9 mouse cellular contexts compared by ENCODE assay signal in genomic region chr11:96956009-96956724, GRCm38 (mm10). TPM values are rescaled to one million over a fixed set of nuclear protein-coding genes. Genes with fewer than 3 reads are reported as not detected.
DNase-seq lines count a peak whose midpoint lies in the region; ATAC-seq and TF ChIP-seq lines count a peak whose summit lies in the region.
"Had no signal": no experiment of that assay in that cellular context is flagged by ENCODE, and none has a peak within 500 bp of the region (broad histone marks: within the 10 kb centered on the region; RNA-seq: fewer than 3 reads in every experiment).

No protein-coding gene starts in this region.

- DNase-seq in kidney, postnatal 25 days, result no peak
- no peak for DNase-seq in ES-E14 (ENCODE audit: low read depth, low spot score)
- peak; percentile 49 for DNase-seq in embryonic facial prominence, embryonic 10.5 days (ENCODE audit: low spot score)
- no peak for DNase-seq in liver, adult 2 months (ENCODE audit: extremely low read depth, low read depth, low spot score)
- no peak for DNase-seq in left cerebral cortex, adult 18-20 months (ENCODE audit: low spot score in 2 of 2)
- no peak for DNase-seq in cerebellum, adult 11-12 months
- no peak for DNase-seq in frontal cortex, adult 2 months (ENCODE audit: extremely low spot score in 1 of 2, low spot score in 1 of 2)
- DNase-seq: right cerebral cortex, adult 18-20 months had no signal

- in situ Hi-C loops in ES-E14 (cut with MboI; ENCODE audit: low sequenced_read_pairs in 2 of 2, unreplicated experiment in 2 of 2), result no loop called here

- 0 out of 2 replicates have a peak, but pooled peaks have one; percentile 10 for TF ChIP-seq CTCF in liver, adult 2 months (IDR thresholded peaks at IDR 0.05; ENCODE audit: low read depth, low read length)

- WGBS in kidney, embryonic 16.5 days, result 62% methylated on average over 20 of the region's 20 CpGs
- 56% methylated on average over 20 of the region's 20 CpGs for WGBS in embryonic facial prominence, embryonic 10.5 days
- WGBS in liver, adult 2 months, result 82% methylated on average over 20 of the region's 20 CpGs

- 0 out of 2 replicates have a peak, but pooled peaks have one; percentile 33 for ATAC-seq in kidney, embryonic 16.5 days (ENCODE audit: low FRiP score, low TSS enrichment)

- H3K4me1 ChIP-seq in kidney, embryonic 16.5 days (ENCODE audit: insufficient read depth, low read length), result no peaks in the 10 kb centered on the region
- peaks cover 9 to 23% of the 10 kb centered on the region in 2 experiments for H3K4me1 ChIP-seq in ES-E14 (ENCODE audit: control insufficient read depth in 2 of 2, insufficient read depth in 2 of 2, low read length in 2 of 2, poor library complexity in 1 of 2)
- H3K4me1 ChIP-seq in embryonic facial prominence, embryonic 10.5 days, result no peaks in the 10 kb centered on the region; the same call in 1 of the 2 replicates
- H3K4me1 ChIP-seq in liver, adult 2 months (ENCODE audit: control insufficient read depth, insufficient read depth, low read length), result no peaks in the 10 kb centered on the region

- H3K36me3 ChIP-seq in kidney, embryonic 16.5 days (ENCODE audit: insufficient read depth, low read length), result peaks cover 71% of the 10 kb centered on the region
- H3K36me3 ChIP-seq in ES-E14 (ENCODE audit: control insufficient read depth, insufficient read depth, low read length, poor library complexity, severe bottlenecking), result peaks cover 66% of the 10 kb centered on the region
- H3K36me3 ChIP-seq in embryonic facial prominence, embryonic 10.5 days (replicated peaks), result peaks cover 96% of the 10 kb centered on the region
- H3K36me3 ChIP-seq in liver, adult 2 months (ENCODE audit: control insufficient read depth, insufficient read depth, low read length), result peaks cover 2% of the 10 kb centered on the region; the same call in 1 of the 2 replicates

- H3K4me2 ChIP-seq in kidney, embryonic 16.5 days (replicated peaks; ENCODE audit: low read depth, low read length), result no peak overlapping the region

- no peak for TF ChIP-seq POLR2A in liver, adult 2 months (IDR thresholded peaks at IDR 0.05; ENCODE audit: extremely low read depth, insufficient read depth, low read length)

- no peak overlapping the region for H3K4me3 ChIP-seq in kidney, embryonic 16.5 days (ENCODE audit: low read length)
- peak overlapping the region; percentile 13 to 53; a peak in 3 of 4 replicates for H3K4me3 ChIP-seq in ES-E14 (ENCODE audit: insufficient read depth in 1 of 2, low read depth in 1 of 2, low read length in 2 of 2, poor library complexity in 1 of 2, severe bottlenecking in 1 of 2)
- no peak overlapping the region for H3K4me3 ChIP-seq in embryonic facial prominence, embryonic 10.5 days
- H3K4me3 ChIP-seq in liver, adult 2 months (ENCODE audit: insufficient read depth, low read depth, low read length), result no peak overlapping the region

- no peaks in the 10 kb centered on the region for H3K79me2 ChIP-seq in liver, adult 2 months (ENCODE audit: control insufficient read depth, insufficient read depth, low read length)

- no peak overlapping the region for H3K27ac ChIP-seq in kidney, embryonic 16.5 days (ENCODE audit: low read length)
- peak overlapping the region; percentile 59 for H3K27ac ChIP-seq in ES-E14 (ENCODE audit: insufficient read depth, low read depth, low read length, poor library complexity, severe bottlenecking)
- 0 out of 2 replicates have a peak overlapping the region, but pooled peaks have one; percentile 24 for H3K27ac ChIP-seq in embryonic facial prominence, embryonic 10.5 days (replicated peaks)
- H3K27ac ChIP-seq in liver, adult 2 months (replicated peaks; ENCODE audit: insufficient read depth, low read depth, low read length), result no peak overlapping the region

- no peaks in the 10 kb centered on the region for H3K9me3 ChIP-seq in kidney, embryonic 16.5 days (ENCODE audit: low read length)
- no peaks in the 10 kb centered on the region for H3K9me3 ChIP-seq in ES-E14 (ENCODE audit: control insufficient read depth, insufficient read depth, low read depth, low read length)
- H3K9me3 ChIP-seq in embryonic facial prominence, embryonic 10.5 days, result no peaks in the 10 kb centered on the region

- H3K9ac ChIP-seq in kidney, embryonic 16.5 days (replicated peaks; ENCODE audit: low read length), result no peak overlapping the region
- H3K9ac ChIP-seq in ES-E14 (ENCODE audit: insufficient read depth, low read depth, low read length, poor library complexity, severe bottlenecking), result peak overlapping the region; percentile 74
- no peak overlapping the region for H3K9ac ChIP-seq in liver, adult 2 months (ENCODE audit: low read depth, low read length)

- H3K27me3 ChIP-seq in kidney, embryonic 16.5 days (ENCODE audit: insufficient read depth, low read length), result no peaks in the 10 kb centered on the region
- no peaks in the 10 kb centered on the region for H3K27me3 ChIP-seq in embryonic facial prominence, embryonic 10.5 days (replicated peaks; ENCODE audit: low read depth, poor library complexity, severe bottlenecking)
- H3K27me3 ChIP-seq in liver, adult 2 months (ENCODE audit: control insufficient read depth, insufficient read depth, low read length), result no peaks in the 10 kb centered on the region

TF ChIP-seq in ES-E14, 5 proteins besides CTCF, POLR2A, EP300 and RAD21:
- TF ChIP-seq ZC3H11A (IDR thresholded peaks at IDR 0.05; ENCODE audit: borderline replicate concordance, low read depth, low read length), result no peak
- TF ChIP-seq MAFK (IDR thresholded peaks at IDR 0.05; ENCODE audit: insufficient read depth, low read depth, low read length), result no peak
- TF ChIP-seq CHD2 (IDR thresholded peaks at IDR 0.05; ENCODE audit: low read depth, low read length), result no peak
- peak; percentile 39; the same call in 1 of the 2 replicates for TF ChIP-seq HCFC1 (IDR thresholded peaks at IDR 0.05; ENCODE audit: borderline replicate concordance, insufficient read depth, low read length)
- TF ChIP-seq ZNF384 (IDR thresholded peaks at IDR 0.05; ENCODE audit: low read depth, low read length), result peak; percentile 38; the same call in 1 of the 2 replicates

RNA-seq across cellular contexts. Expression of gene Pnpo, which starts 12.4 kb away (rescaled TPM):
- 38.0 TPM in 2 replicates for polyA plus RNA-seq in kidney, embryonic 16.5 days (2015; fragmentation: Nextera tagmentation; extraction: Ambion mirVana)
- total RNA-seq in ES-E14 (2012; rRNA removed), result 24.0 and 27.7 TPM in 2 replicates
- 32.0 and 34.5 TPM in 2 replicates for polyA plus RNA-seq in embryonic facial prominence, embryonic 10.5 days (2016; fragmentation: Nextera tagmentation; extraction: Ambion mirVana)
- total RNA-seq in liver, adult 2 months (2014; rRNA removed), result 113 and 126 TPM in 2 replicates
- polyA plus RNA-seq in liver, adult 2 months (2012; rRNA removed), result 170 and 175 TPM in 2 replicates
- total RNA-seq in left cerebral cortex, adult 18-20 months (2021), result 10 to 100 TPM; 41.9 TPM
- polyA plus RNA-seq in frontal cortex, adult 2 months (2012; rRNA removed), result 34.9 and 35.9 TPM in 2 replicates

RNA-seq across cellular contexts. Expression of gene Sp2, which starts 26.6 kb away (rescaled TPM):
- polyA plus RNA-seq in kidney, embryonic 16.5 days (2015; fragmentation: Nextera tagmentation; extraction: Ambion mirVana), result 21.2 and 25.1 TPM in 2 replicates
- total RNA-seq in ES-E14 (2012; rRNA removed), result 4.5 and 5.4 TPM in 2 replicates
- polyA plus RNA-seq in embryonic facial prominence, embryonic 10.5 days (2016; fragmentation: Nextera tagmentation; extraction: Ambion mirVana), result 27.9 and 30.3 TPM in 2 replicates
- 0.28 and 0.54 TPM in 2 replicates for total RNA-seq in liver, adult 2 months (2014; rRNA removed)
- polyA plus RNA-seq in liver, adult 2 months (2012; rRNA removed), result 3.4 and 3.8 TPM in 2 replicates
- total RNA-seq in left cerebral cortex, adult 18-20 months (2021), result 10 to 100 TPM; 11.4 to 11.9 TPM
- 11.5 and 12.1 TPM in 2 replicates for polyA plus RNA-seq in frontal cortex, adult 2 months (2012; rRNA removed)

RNA-seq across cellular contexts. Expression of gene Prr15l, which starts 28.3 kb away (rescaled TPM):
- 52.5 and 55.8 TPM in 2 replicates for polyA plus RNA-seq in kidney, embryonic 16.5 days (2015; fragmentation: Nextera tagmentation; extraction: Ambion mirVana)
- total RNA-seq in ES-E14 (2012; rRNA removed), result 0.67 and 1.2 TPM in 2 replicates
- polyA plus RNA-seq in embryonic facial prominence, embryonic 10.5 days (2016; fragmentation: Nextera tagmentation; extraction: Ambion mirVana), result 1.1 and 2.3 TPM in 2 replicates
- total RNA-seq in liver, adult 2 months (2014; rRNA removed), result 0.34 and 0.46 TPM in 2 replicates
- 0.60 and 0.64 TPM in 2 replicates for polyA plus RNA-seq in liver, adult 2 months (2012; rRNA removed)
- total RNA-seq in left cerebral cortex, adult 18-20 months (2021), result not detected
- polyA plus RNA-seq in frontal cortex, adult 2 months (2012; rRNA removed), result not detected in 2 replicates

RNA-seq across cellular contexts. Expression of gene Cdk5rap3, which starts 39.9 kb away (rescaled TPM):
- 83.7 and 88.3 TPM in 2 replicates for polyA plus RNA-seq in kidney, embryonic 16.5 days (2015; fragmentation: Nextera tagmentation; extraction: Ambion mirVana)
- total RNA-seq in ES-E14 (2012; rRNA removed), result 87.5 and 134 TPM in 2 replicates
- polyA plus RNA-seq in embryonic facial prominence, embryonic 10.5 days (2016; fragmentation: Nextera tagmentation; extraction: Ambion mirVana), result 90.1 and 99.9 TPM in 2 replicates
- total RNA-seq in liver, adult 2 months (2014; rRNA removed), result 44.1 and 52.2 TPM in 2 replicates
- 36.6 and 50.5 TPM in 2 replicates for polyA plus RNA-seq in liver, adult 2 months (2012; rRNA removed)
- 10 to 100 TPM; 27.5 to 31.8 TPM for total RNA-seq in left cerebral cortex, adult 18-20 months (2021)
- 37.8 and 45.8 TPM in 2 replicates for polyA plus RNA-seq in frontal cortex, adult 2 months (2012; rRNA removed)

RNA-seq across cellular contexts. Expression of gene Sp6, which starts 57.0 kb away (rescaled TPM):
- 1.6 and 2.0 TPM in 2 replicates for polyA plus RNA-seq in kidney, embryonic 16.5 days (2015; fragmentation: Nextera tagmentation; extraction: Ambion mirVana)
- 3.2 and 5.0 TPM in 2 replicates for total RNA-seq in ES-E14 (2012; rRNA removed)
- 4.4 and 7.4 TPM in 2 replicates for polyA plus RNA-seq in embryonic facial prominence, embryonic 10.5 days (2016; fragmentation: Nextera tagmentation; extraction: Ambion mirVana)
- under 0.01 and 0.09 TPM in 2 replicates for total RNA-seq in liver, adult 2 months (2014; rRNA removed)
- polyA plus RNA-seq in liver, adult 2 months (2012; rRNA removed), result 0.04 and 0.05 TPM in 2 replicates
- total RNA-seq in left cerebral cortex, adult 18-20 months (2021), result 1 to 10 TPM; 1.4 to 2.0 TPM
- 0.50 and 0.62 TPM in 2 replicates for polyA plus RNA-seq in frontal cortex, adult 2 months (2012; rRNA removed)

Comparison
In these comparisons a context has a peak if more than half of its experiments do, and no peak if none do; other contexts are left out.
1. H3K27ac ChIP-seq: peak in ES-E14 (single experiment) and embryonic facial prominence, embryonic 10.5 days (single experiment); none in kidney, embryonic 16.5 days (single experiment) and liver, adult 2 months (single experiment).
2. H3K4me3 ChIP-seq: peak in ES-E14 (2 of 2); none in kidney, embryonic 16.5 days (single experiment), embryonic facial prominence, embryonic 10.5 days (single experiment) and liver, adult 2 months (single experiment).
3. RNA of gene Prr15l, which starts 28.3 kb away (polyA plus RNA-seq): 52.5 to 55.8 TPM in kidney, embryonic 16.5 days; 1.1 to 2.3 TPM in embryonic facial prominence, embryonic 10.5 days, 0.60 to 0.64 TPM in liver, adult 2 months and not detected in frontal cortex, adult 2 months; every median in the first group is over 10 times any median in the second.